Mouse (Mus musculus) cerebellum, adult 2 months (tissue): ENCODE measurements around the gene Dbt.

Experiments
- CTCF ChIP-seq: fragments of 200-500 bp; IDR thresholded peaks from 2 replicates; pipeline ENCODE4 v1.5.1; 2011; ENCODE audit warnings: low read depth, mild to moderate bottlenecking, control low read depth, low read length, moderate library complexity, borderline replicate concordance; ENCODE audit not compliant: insufficient read depth
- POLR2A ChIP-seq: fragments of 200-500 bp; IDR thresholded peaks from 2 replicates; pipeline ENCODE4 v1.6.1; 2011; ENCODE audit warnings: low read length, control low read depth, borderline replicate concordance; ENCODE audit not compliant: insufficient read depth

DNA sequence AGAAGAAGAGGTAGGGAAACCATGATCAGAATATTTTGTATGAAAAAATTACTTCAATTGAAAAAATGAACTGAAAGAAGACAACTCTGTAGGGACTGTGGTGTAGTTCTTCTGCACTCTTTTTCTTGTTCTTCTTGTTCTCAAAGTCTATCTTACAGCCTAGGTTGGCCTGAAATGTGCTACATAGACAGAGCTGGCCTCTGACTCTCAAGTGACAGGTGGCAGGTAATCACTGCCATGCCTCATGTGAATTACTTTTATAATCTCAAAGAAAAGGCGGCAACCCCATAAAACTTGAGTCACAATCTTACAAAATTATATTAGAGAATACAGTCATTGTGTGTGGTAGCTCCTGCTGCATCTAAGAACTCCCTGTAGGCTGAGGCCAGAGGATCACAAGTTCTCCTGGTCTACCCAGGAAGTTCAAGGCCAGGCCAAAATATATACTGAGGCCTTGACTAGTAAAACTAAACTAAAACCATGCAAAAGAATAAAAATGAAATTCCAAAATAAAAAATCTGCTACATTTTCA, 20.9 kb upstream of the Dbt start:
- TF ChIP-seq CTCF = no peak
- no peak for TF ChIP-seq POLR2A
